Mouse (Mus musculus) intestine, embryonic 16.5 days (tissue): ENCODE data around the gene Ctc1. TPM values are rescaled to one million over a fixed set of nuclear protein-coding genes. Genes with fewer than 3 reads are reported as not detected.

ENCODE experiments used
- ATAC-seq: fragments of 200-750 bp; cut with Nextera tagmentation; 2 replicates; pipeline ENCODE4 v1.8.0; 2017; ENCODE audit warnings: moderate TSS enrichment, moderate library complexity
- H3K27ac ChIP-seq: fragments of 300-500 bp; sonication (generic); 2 replicates; pipeline ENCODE4 v1.5.1; 2014; ENCODE audit warnings: mild to moderate bottlenecking, low read length
- H3K27me3 ChIP-seq: fragments of 300-500 bp; sonication (generic); replicated peaks from 2 replicates; pipeline ENCODE4 v1.6.1; 2014; ENCODE audit warnings: low read length, control low read depth, mixed read lengths; ENCODE audit not compliant: control insufficient read depth, insufficient read depth
- H3K36me3 ChIP-seq: fragments of 300-500 bp; sonication (generic); 2 replicates; pipeline ENCODE4 v1.6.1; 2014; ENCODE audit warnings: low read length, control low read depth; ENCODE audit not compliant: control insufficient read depth, insufficient read depth
- H3K4me1 ChIP-seq: fragments of 300-500 bp; sonication (generic); 2 replicates; pipeline ENCODE4 v1.6.1; 2014; ENCODE audit warnings: low read length, control low read depth, mixed read lengths; ENCODE audit not compliant: control insufficient read depth, insufficient read depth
- H3K4me2 ChIP-seq: fragments of 300-500 bp; sonication (generic); 2 replicates; pipeline ENCODE4 v1.6.1; 2014; ENCODE audit warnings: low read depth, low read length, control low read depth
- H3K4me3 ChIP-seq: fragments of 300-500 bp; sonication (generic); 2 replicates; pipeline ENCODE4 v1.5.1; 2014; ENCODE audit warnings: mild to moderate bottlenecking, low read length
- H3K9ac ChIP-seq: fragments of 300-500 bp; sonication (generic); 2 replicates; pipeline ENCODE4 v1.6.1; 2014; ENCODE audit warnings: low read depth, low read length
- H3K9me3 ChIP-seq: fragments of 300-500 bp; sonication (generic); 2 replicates; pipeline ENCODE4 v1.6.1; 2016; ENCODE audit warnings: low read length, control low read depth; ENCODE audit not compliant: control insufficient read depth
- WGBS: fragments of 180-500 bp; shearing (Covaris S2); extraction: QIAGEN DNeasy Blood & Tissue Kit; methylation state at CpG from one replicate; pipeline ENCODE4 v1.1.7; 2014; 5-methylcytosine and 5-hydroxymethylcytosine counted together
- polyA plus RNA-seq: library from polyadenylated mRNA; unstranded; fragments of >200 nt; fragmentation: Nextera tagmentation; extraction: Ambion mirVana; gene quantifications from 2 replicates; pipeline ENCODE4 v1.2.1, GENCODE M21; 2015

Gene Ctc1
- polyA plus RNA-seq, 1 experiment from 2014 or later, result 38.5 TPM

DNA sequence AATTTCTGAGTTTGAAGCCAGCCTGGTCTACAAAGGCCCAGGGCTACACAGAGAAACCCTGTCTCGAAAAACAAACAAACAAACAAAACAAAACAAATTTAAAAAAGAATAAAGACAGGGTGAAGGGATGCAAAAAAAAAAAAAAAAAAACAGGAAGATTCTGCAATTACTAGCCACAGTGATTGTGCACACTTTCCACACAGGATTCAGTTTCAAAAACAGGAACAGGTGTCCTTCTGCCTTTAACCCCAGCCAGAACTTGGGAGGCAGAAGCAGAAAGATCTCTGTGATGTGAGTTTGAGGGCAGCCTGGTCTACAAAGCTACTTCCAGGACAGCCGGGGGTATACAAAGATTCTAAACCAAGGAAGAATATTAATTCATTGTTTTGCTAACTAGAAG lies 42.6 kb downstream of the Ctc1 start:
- Histone ChIP-seq H3K4me2 (peak overlapping the region; percentile 78), H3K27me3 (no peaks in the 10 kb centered on the region), H3K9me3 (no peaks in the 10 kb centered on the region), H3K9ac (peak overlapping the region; percentile 69), H3K27ac (peak overlapping the region; percentile 73), H3K4me1 (peaks cover 19% of the 10 kb centered on the region), H3K36me3 (no peaks in the 10 kb centered on the region), H3K4me3 (peak overlapping the region; percentile 90)
- no peak for ATAC-seq
- 67% methylated on average over 2 of the region's 2 CpGs for WGBS

- peak overlapping the region; percentile 78 for H3K4me2 ChIP-seq
- H3K4me1 ChIP-seq, result peaks cover 19% of the 10 kb centered on the region
- no peaks in the 10 kb centered on the region for H3K9me3 ChIP-seq
- no peaks in the 10 kb centered on the region for H3K27me3 ChIP-seq
- H3K9ac ChIP-seq, result peak overlapping the region; percentile 69
- no peaks in the 10 kb centered on the region for H3K36me3 ChIP-seq
- 1% methylated on average over 19 of the region's 19 CpGs for WGBS
- peak; percentile 32 for ATAC-seq
- peak overlapping the region; percentile 90 for H3K4me3 ChIP-seq
- peak overlapping the region; percentile 73 for H3K27ac ChIP-seq
Observed at GRCm38 (mm10) chr11:69058729-69059356, 43.1 kb downstream of the Ctc1 start.

- H3K9me3 ChIP-seq, result no peaks in the 10 kb centered on the region
- H3K36me3 ChIP-seq, result no peaks in the 10 kb centered on the region
- H3K27ac ChIP-seq, result peak within 1 kb of the TSS; percentile 93
- peak within 1 kb of the TSS; percentile 90 for H3K4me3 ChIP-seq
- WGBS, result under 1% methylated on average over 63 of the region's 64 CpGs
- peak within 1 kb of the TSS; percentile 96 for H3K4me2 ChIP-seq
- peaks cover 25% of the 10 kb centered on the region for H3K4me1 ChIP-seq
- ATAC-seq, result peak; percentile 92
- H3K9ac ChIP-seq, result peak within 1 kb of the TSS; percentile 94
- H3K27me3 ChIP-seq, result no peaks in the 10 kb centered on the region
Observed at GRCm38 (mm10) chr11:69059357-69059974, 43.8 kb downstream of the Ctc1 start, which contains the start of gene Borcs6. Gene Borcs6 (plus strand): TSS chr11:69059717.

- peak overlapping the region; percentile 96 for H3K4me2 ChIP-seq
- H3K36me3 ChIP-seq, result no peaks in the 10 kb centered on the region
- no peaks in the 10 kb centered on the region for H3K9me3 ChIP-seq
- peaks cover 25% of the 10 kb centered on the region for H3K4me1 ChIP-seq
- H3K27me3 ChIP-seq, result no peaks in the 10 kb centered on the region
- H3K4me3 ChIP-seq, result peak overlapping the region; percentile 90
- H3K9ac ChIP-seq, result peak overlapping the region; percentile 94
- peak; percentile 14 for ATAC-seq
- H3K27ac ChIP-seq, result peak overlapping the region; percentile 93
- under 1% methylated on average over 42 of the region's 49 CpGs for WGBS
Observed at GRCm38 (mm10) chr11:69059975-69060411, 44.3 kb downstream of the Ctc1 start.

DNA sequence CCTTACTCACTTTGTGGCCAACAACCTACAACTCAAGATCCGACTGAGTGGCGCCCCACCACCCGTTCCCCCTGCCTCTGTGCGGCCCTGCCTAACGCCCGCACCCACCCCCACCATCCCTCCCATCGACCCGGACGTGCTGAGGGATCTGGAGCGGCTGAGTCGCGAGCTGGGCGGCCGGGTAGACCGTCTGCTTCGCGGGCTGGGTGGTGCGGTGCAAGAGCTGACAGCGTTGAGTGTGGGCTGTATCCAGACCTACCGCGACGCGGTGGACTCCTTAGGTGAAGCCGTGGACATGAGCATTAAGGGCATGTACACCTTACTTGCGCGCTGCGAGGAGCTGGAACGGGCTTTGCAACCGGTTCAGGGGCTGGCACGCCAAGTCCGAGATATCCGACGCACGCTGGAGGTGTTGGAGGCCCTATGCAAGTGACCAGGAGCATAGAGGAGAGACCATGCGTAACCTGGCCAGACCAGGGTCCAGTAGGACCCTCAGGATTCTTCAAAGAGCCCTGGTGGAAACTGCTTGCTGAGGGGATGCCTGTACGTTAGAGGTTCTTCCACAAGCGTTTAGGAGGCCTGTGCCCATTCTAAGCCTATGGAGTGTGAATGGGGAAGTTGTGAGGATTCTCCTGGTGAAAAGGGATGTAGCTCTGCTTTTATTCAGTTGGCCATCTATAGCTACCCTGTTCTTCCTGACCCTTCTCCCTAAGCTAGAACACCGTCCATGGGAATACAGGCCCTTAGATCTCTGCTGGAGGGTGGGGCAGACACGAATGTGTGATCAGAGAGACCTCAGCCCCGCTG lies 44.9 kb downstream of the Ctc1 start:
- no peak for ATAC-seq
- Histone ChIP-seq H3K9ac (peak overlapping the region; percentile 94), H3K4me1 (peaks cover 25% of the 10 kb centered on the region), H3K36me3 (no peaks in the 10 kb centered on the region), H3K4me3 (peak overlapping the region; percentile 90), H3K27ac (peak overlapping the region; percentile 93), H3K27me3 (no peaks in the 10 kb centered on the region), H3K9me3 (no peaks in the 10 kb centered on the region), H3K4me2 (peak overlapping the region; percentile 96)
- 2% methylated on average over 40 of the region's 40 CpGs for WGBS

- no peak for ATAC-seq
- no peaks in the 10 kb centered on the region for H3K27me3 ChIP-seq
- no peaks in the 10 kb centered on the region for H3K9me3 ChIP-seq
- peak overlapping the region; percentile 90 for H3K4me3 ChIP-seq
- peaks cover 31% of the 10 kb centered on the region for H3K4me1 ChIP-seq
- peak overlapping the region; percentile 94 for H3K9ac ChIP-seq
- 17% methylated on average over 17 of the region's 17 CpGs for WGBS
- H3K27ac ChIP-seq, result peak overlapping the region; percentile 93
- peak overlapping the region; percentile 96 for H3K4me2 ChIP-seq
- no peaks in the 10 kb centered on the region for H3K36me3 ChIP-seq
Observed at GRCm38 (mm10) chr11:69061255-69061912, 45.7 kb downstream of the Ctc1 start.

DNA sequence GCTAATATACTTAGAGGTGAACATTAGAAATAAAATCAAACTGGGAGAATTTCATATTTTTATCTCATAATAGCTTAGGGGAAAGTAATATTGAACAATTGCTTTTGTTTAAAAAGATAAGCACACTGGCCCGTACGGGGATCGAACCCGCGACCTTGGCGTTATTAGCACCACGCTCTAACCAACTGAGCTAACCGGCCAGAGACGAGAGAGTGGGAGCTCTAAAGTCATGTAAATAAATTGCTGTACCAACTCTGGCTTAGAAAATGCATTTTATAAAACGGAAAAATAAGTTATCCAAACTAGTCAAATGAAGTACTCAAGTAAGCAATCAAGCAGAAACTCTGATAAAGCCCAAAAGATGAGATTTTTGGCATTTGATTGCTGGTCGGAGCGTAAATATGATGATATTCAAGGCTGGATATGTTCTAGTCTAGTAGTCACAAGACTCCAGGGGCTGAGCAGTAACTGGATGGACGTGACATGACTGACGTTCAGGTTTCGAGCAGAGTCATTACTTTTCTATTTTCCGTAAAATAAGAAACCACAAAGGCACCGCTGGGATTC lies 46.6 kb downstream of the Ctc1 start:
- H3K9ac ChIP-seq, result peak overlapping the region; percentile 37; the same call in 1 of the 2 replicates
- H3K27ac ChIP-seq, result peak overlapping the region; percentile 77
- 2% methylated on average over 17 of the region's 17 CpGs for WGBS

DNA sequence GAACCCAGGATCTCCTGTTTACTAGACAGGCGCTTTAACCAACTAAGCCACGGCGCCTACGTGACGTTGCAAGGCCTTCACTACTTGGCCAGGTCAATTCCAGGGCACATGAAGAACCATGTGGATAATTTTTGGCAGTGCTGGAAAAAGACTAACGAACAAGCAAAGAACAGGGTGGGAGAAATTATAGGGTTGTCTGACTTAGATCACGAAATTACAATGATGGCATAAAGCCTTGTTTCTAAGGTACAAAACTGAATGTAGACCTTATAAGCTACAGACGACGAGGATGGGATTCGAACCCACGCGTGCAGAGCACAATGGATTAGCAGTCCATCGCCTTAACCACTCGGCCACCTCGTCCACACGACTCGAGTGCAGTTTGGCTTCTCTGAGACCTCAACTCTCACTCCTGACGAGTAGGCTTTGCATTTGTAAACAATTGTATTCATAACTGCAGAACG lies 47.1 kb downstream of the Ctc1 start:
- Histone ChIP-seq H3K27ac (peak overlapping the region; percentile 81), H3K27me3 (no peaks in the 10 kb centered on the region), H3K36me3 (no peaks in the 10 kb centered on the region), H3K4me3 (peak overlapping the region; percentile 80), H3K4me1 (peaks cover 43% of the 10 kb centered on the region), H3K9me3 (no peaks in the 10 kb centered on the region), H3K4me2 (peak overlapping the region; percentile 56), H3K9ac (peak overlapping the region; percentile 68)
- peak; percentile 60 for ATAC-seq
- under 1% methylated on average over 19 of the region's 19 CpGs for WGBS

More for the DNA sequence above, 46.6 kb downstream of the Ctc1 start:
- Histone ChIP-seq H3K4me1 (peaks cover 38% of the 10 kb centered on the region), H3K36me3 (no peaks in the 10 kb centered on the region), H3K9me3 (no peaks in the 10 kb centered on the region), H3K27me3 (no peaks in the 10 kb centered on the region), H3K4me3 (peak overlapping the region; percentile 80), H3K4me2 (peak overlapping the region; percentile 56)
- ATAC-seq, result no peak
